Mouse (Mus musculus): ENCODE results near the gene Ints14. TPM values are rescaled to one million over a fixed set of nuclear protein-coding genes. Genes with fewer than 3 reads are reported as not detected.

The Ints14 gene
- polyA plus RNA-seq, 1 experiment, result 19.9 TPM

GRCm38 (mm10) chr9:64953190-64953589, 7.5 kb upstream of the Ints14 start:
- Histone ChIP-seq H3K4me3 (ENCODE audit: control insufficient read depth, low read depth, low read length) (no peak overlapping the region), H3K27me3 (ENCODE audit: control insufficient read depth, insufficient read depth, low read length) (no peaks in the 10 kb centered on the region), H3K36me3 (ENCODE audit: control insufficient read depth, insufficient read depth, low read length) (no peaks in the 10 kb centered on the region), H3K4me1 (ENCODE audit: control insufficient read depth, insufficient read depth, low read length) (peaks cover 16% of the 10 kb centered on the region), H3K27ac (ENCODE audit: control insufficient read depth, insufficient read depth, low read depth, low read length) (no peak overlapping the region)
- TF ChIP-seq CTCF (IDR thresholded peaks at IDR 0.05; ENCODE audit: control insufficient read depth, insufficient read depth, insufficient replicate concordance, low read depth, low read length), result no peak
- TF ChIP-seq POLR2A (IDR thresholded peaks at IDR 0.05; ENCODE audit: control insufficient read depth, low read depth, low read length), result no peak

DNA sequence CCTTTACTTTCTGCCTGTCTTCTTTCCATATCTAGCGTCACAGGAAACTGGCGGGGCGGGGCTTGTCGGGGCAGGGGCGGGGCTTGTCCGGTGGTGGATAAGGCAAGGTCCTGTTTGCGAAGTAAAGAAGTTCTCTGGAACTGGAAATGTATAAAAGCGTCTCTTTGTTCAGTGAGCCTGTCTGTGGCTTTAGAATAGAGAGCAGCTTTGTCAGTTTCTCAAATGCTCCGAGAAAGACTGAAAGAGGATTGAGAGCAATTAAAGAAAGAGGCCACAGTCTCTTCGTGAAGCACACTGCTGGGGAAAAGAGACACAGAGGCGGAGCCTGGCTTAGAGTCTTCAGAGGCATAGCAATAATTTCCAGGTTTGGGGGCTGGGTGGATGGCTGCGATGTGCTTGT, 4.4 kb upstream of the Ints14 start:
- Histone ChIP-seq H3K36me3 (ENCODE audit: control insufficient read depth, insufficient read depth, low read length) (no peaks in the 10 kb centered on the region), H3K27me3 (ENCODE audit: control insufficient read depth, insufficient read depth, low read length) (no peaks in the 10 kb centered on the region), H3K4me3 (ENCODE audit: control insufficient read depth, low read depth, low read length) (no peak overlapping the region; the same call in 1 of the 2 replicates), H3K4me1 (ENCODE audit: control insufficient read depth, insufficient read depth, low read length) (peaks cover 7% of the 10 kb centered on the region), H3K27ac (ENCODE audit: control insufficient read depth, insufficient read depth, low read depth, low read length) (no peak overlapping the region; the same call in 1 of the 2 replicates)
- TF ChIP-seq POLR2A (IDR thresholded peaks at IDR 0.05; ENCODE audit: control insufficient read depth, low read depth, low read length) (no peak), CTCF (IDR thresholded peaks at IDR 0.05; ENCODE audit: control insufficient read depth, insufficient read depth, insufficient replicate concordance, low read depth, low read length) (no peak)

GRCm38 (mm10) chr9:64957276-64957675, 3.4 kb upstream of the Ints14 start:
- no peaks in the 10 kb centered on the region for H3K36me3 ChIP-seq (ENCODE audit: control insufficient read depth, insufficient read depth, low read length)
- no peak overlapping the region for H3K4me3 ChIP-seq (ENCODE audit: control insufficient read depth, low read depth, low read length)
- no peaks in the 10 kb centered on the region for H3K27me3 ChIP-seq (ENCODE audit: control insufficient read depth, insufficient read depth, low read length)
- H3K4me1 ChIP-seq (ENCODE audit: control insufficient read depth, insufficient read depth, low read length), result peaks cover 8% of the 10 kb centered on the region
- no peak for TF ChIP-seq POLR2A (IDR thresholded peaks at IDR 0.05; ENCODE audit: control insufficient read depth, low read depth, low read length)
- H3K27ac ChIP-seq (ENCODE audit: control insufficient read depth, insufficient read depth, low read depth, low read length), result no peak overlapping the region

GRCm38 (mm10) chr9:64960978-64961320, 244 bp downstream of the Ints14 start:
- H3K4me3 ChIP-seq (ENCODE audit: control insufficient read depth, low read depth, low read length), result peak overlapping the region; percentile 100
- TF ChIP-seq CTCF (IDR thresholded peaks at IDR 0.05; ENCODE audit: control insufficient read depth, insufficient read depth, insufficient replicate concordance, low read depth, low read length) (no peak), POLR2A (IDR thresholded peaks at IDR 0.05; ENCODE audit: control insufficient read depth, low read depth, low read length) (no peak)
- peaks cover 8% of the 10 kb centered on the region for H3K4me1 ChIP-seq (ENCODE audit: control insufficient read depth, insufficient read depth, low read length)
- no peaks in the 10 kb centered on the region for H3K27me3 ChIP-seq (ENCODE audit: control insufficient read depth, insufficient read depth, low read length)
- peak overlapping the region; percentile 95 for H3K27ac ChIP-seq (ENCODE audit: control insufficient read depth, insufficient read depth, low read depth, low read length)
- H3K36me3 ChIP-seq (ENCODE audit: control insufficient read depth, insufficient read depth, low read length), result no peaks in the 10 kb centered on the region

DNA sequence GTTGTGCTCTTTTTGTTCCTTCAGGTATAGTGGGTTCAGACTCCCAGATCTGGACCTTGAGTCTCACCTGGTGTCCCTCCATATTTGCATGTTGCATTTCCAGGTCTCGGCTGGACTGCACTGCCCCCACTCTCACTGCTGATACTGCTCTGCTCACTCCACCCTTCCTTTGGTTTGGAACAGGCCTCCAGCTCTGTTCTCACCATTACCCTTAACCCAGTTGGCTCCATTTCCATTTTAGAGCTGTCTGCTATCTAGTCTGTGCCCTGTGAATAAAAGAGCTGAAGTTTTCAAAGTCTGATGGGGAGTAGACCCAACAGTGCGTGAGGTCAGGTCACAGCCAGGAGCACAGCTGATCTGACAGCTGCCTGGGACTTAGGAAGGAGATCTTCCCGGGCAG, 19.8 kb downstream of the Ints14 start:
- TF ChIP-seq CTCF (IDR thresholded peaks at IDR 0.05; ENCODE audit: control insufficient read depth, insufficient read depth, insufficient replicate concordance, low read depth, low read length), result no peak
- TF ChIP-seq POLR2A (IDR thresholded peaks at IDR 0.05; ENCODE audit: control insufficient read depth, low read depth, low read length), result no peak
- H3K4me3 ChIP-seq (ENCODE audit: control insufficient read depth, low read depth, low read length), result no peak overlapping the region
- no peaks in the 10 kb centered on the region for H3K27me3 ChIP-seq (ENCODE audit: control insufficient read depth, insufficient read depth, low read length)
- H3K27ac ChIP-seq (ENCODE audit: control insufficient read depth, insufficient read depth, low read depth, low read length), result no peak overlapping the region
- H3K36me3 ChIP-seq (ENCODE audit: control insufficient read depth, insufficient read depth, low read length), result peaks cover 3% of the 10 kb centered on the region
- H3K4me1 ChIP-seq (ENCODE audit: control insufficient read depth, insufficient read depth, low read length), result no peaks in the 10 kb centered on the region

DNA sequence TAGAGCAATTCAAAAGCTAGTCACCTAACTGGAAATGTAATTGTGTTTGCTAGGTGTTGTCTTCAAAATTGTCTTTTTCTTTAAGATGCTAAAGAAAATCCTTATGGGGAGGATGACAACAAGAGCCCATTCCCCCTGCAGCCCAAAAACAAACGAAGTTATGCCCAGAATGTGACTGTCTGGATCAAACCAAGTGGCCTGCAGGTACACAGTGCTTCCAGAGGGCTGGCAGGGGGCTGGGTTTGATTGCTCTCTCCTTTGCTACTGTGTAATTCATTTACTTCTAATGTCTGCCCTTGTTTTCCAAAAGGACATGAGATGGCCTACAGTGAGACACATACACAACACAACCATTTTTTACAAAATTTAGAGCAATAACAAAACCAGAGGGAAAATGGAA, 21.2 kb downstream of the Ints14 start:
- H3K27ac ChIP-seq (ENCODE audit: control insufficient read depth, insufficient read depth, low read depth, low read length), result no peak overlapping the region
- H3K27me3 ChIP-seq (ENCODE audit: control insufficient read depth, insufficient read depth, low read length), result no peaks in the 10 kb centered on the region
- H3K4me3 ChIP-seq (ENCODE audit: control insufficient read depth, low read depth, low read length), result no peak overlapping the region
- H3K36me3 ChIP-seq (ENCODE audit: control insufficient read depth, insufficient read depth, low read length), result peaks cover 2% of the 10 kb centered on the region
- no peak for TF ChIP-seq CTCF (IDR thresholded peaks at IDR 0.05; ENCODE audit: control insufficient read depth, insufficient read depth, insufficient replicate concordance, low read depth, low read length)
- TF ChIP-seq POLR2A (IDR thresholded peaks at IDR 0.05; ENCODE audit: control insufficient read depth, low read depth, low read length), result no peak
- no peaks in the 10 kb centered on the region for H3K4me1 ChIP-seq (ENCODE audit: control insufficient read depth, insufficient read depth, low read length)

GRCm38 (mm10) chr9:64985037-64985794, 24.5 kb downstream of the Ints14 start:
- H3K4me3 ChIP-seq (ENCODE audit: control insufficient read depth, low read depth, low read length), result no peak overlapping the region
- H3K4me1 ChIP-seq (ENCODE audit: control insufficient read depth, insufficient read depth, low read length), result no peaks in the 10 kb centered on the region
- H3K27me3 ChIP-seq (ENCODE audit: control insufficient read depth, insufficient read depth, low read length), result no peaks in the 10 kb centered on the region
- no peak overlapping the region for H3K27ac ChIP-seq (ENCODE audit: control insufficient read depth, insufficient read depth, low read depth, low read length)
- H3K36me3 ChIP-seq (ENCODE audit: control insufficient read depth, insufficient read depth, low read length), result peaks cover 4% of the 10 kb centered on the region
- TF ChIP-seq CTCF (IDR thresholded peaks at IDR 0.05; ENCODE audit: control insufficient read depth, insufficient read depth, insufficient replicate concordance, low read depth, low read length) (no peak), POLR2A (IDR thresholded peaks at IDR 0.05; ENCODE audit: control insufficient read depth, low read depth, low read length) (no peak)

Data from testis, adult 2 months (tissue).